Mouse (Mus musculus): ENCODE measurements around the gene Fzd2.

GRCm38 (mm10) chr11:102576050-102576754, 28.0 kb upstream of the Fzd2 start:
- no peak for TF ChIP-seq POLR2A (IDR thresholded peaks at IDR 0.05; ENCODE audit: low read depth, low read length)
- TF ChIP-seq CTCF (IDR thresholded peaks at IDR 0.05; ENCODE audit: borderline replicate concordance, insufficient read depth, low read length), result no peak
